Mouse (Mus musculus): ENCODE measurements at regions not wholly inside any gene's neighbourhood (a gene's known extent, or its start where the extent isn't known, plus 50 kb on each side); places are given as distances from the start of the nearest gene placed in this dataset.

DNA sequence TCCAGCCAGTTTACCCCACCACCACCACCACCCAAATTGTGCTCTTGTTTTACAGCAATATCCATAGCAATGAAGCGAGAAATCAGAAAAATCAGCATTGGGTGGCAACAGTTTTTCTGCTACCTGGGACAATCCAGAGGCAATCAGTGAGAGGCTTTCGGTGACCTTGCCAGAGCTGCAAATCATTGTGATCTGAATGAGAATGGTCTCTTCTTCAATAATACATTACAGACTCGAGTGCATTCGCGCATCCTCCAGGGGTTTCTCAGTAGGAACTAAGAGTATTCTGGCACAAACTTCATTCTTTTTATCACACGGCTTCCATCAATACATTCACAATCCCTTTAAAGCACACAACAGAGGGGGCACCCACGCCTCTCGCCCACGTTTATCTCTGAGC, 91.2 kb downstream of the Srek1 start:
- WGBS, result 57% methylated on average over 9 of the region's 9 CpGs
- Histone ChIP-seq H3K4me2 (no peak overlapping the region), H3K9ac (no peak overlapping the region), H3K27ac (replicated peaks) (no peak overlapping the region), H3K27me3 (no peaks in the 10 kb centered on the region), H3K4me3 (no peak overlapping the region), H3K9me3 (no peaks in the 10 kb centered on the region), H3K36me3 (no peaks in the 10 kb centered on the region), H3K4me1 (replicated peaks) (no peaks in the 10 kb centered on the region)
- no peak for ATAC-seq (ENCODE audit: low FRiP score, low read depth)

DNA sequence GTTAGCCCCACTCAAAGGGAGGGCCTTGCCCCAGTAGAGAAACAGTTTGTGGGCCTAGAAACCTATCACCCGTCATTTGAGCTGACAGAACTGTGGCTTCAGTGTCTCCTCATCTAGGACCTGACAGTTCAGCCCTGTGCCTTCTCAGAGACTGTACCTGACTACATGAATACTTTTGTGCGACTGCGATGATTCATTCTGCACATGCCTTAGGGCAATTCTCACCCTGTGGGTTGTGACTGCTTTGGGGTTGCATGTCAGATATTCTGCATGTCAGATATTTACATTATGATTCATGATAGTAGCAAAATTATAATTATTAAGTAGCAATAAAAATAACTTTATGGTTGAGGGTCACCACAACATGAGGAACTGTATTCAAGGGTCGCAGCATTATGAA, 93.7 kb downstream of the Srek1 start:
- Histone ChIP-seq H3K4me1 (replicated peaks) (no peaks in the 10 kb centered on the region), H3K36me3 (no peaks in the 10 kb centered on the region), H3K4me2 (no peak overlapping the region), H3K27me3 (no peaks in the 10 kb centered on the region), H3K27ac (replicated peaks) (no peak overlapping the region), H3K9ac (no peak overlapping the region), H3K4me3 (no peak overlapping the region), H3K9me3 (no peaks in the 10 kb centered on the region)
- 97% methylated on average over 4 of the region's 4 CpGs for whole genome bisulfite sequencing
- ATAC-seq (ENCODE audit: low FRiP score, low read depth), result no peak

GRCm38 (mm10) chr13:103680052-103680451, 94.4 kb downstream of the Srek1 start:
- no peak for ATAC-seq (ENCODE audit: low FRiP score, low read depth)
- H3K27ac ChIP-seq (replicated peaks), result no peak overlapping the region
- no peak overlapping the region for H3K9ac ChIP-seq
- no peaks in the 10 kb centered on the region for H3K9me3 ChIP-seq
- WGBS, result 90% methylated on average over 7 of the region's 7 CpGs
- no peaks in the 10 kb centered on the region for H3K4me1 ChIP-seq (replicated peaks)
- H3K36me3 ChIP-seq, result no peaks in the 10 kb centered on the region
- H3K4me2 ChIP-seq, result no peak overlapping the region
- no peak overlapping the region for H3K4me3 ChIP-seq
- H3K27me3 ChIP-seq, result no peaks in the 10 kb centered on the region

DNA sequence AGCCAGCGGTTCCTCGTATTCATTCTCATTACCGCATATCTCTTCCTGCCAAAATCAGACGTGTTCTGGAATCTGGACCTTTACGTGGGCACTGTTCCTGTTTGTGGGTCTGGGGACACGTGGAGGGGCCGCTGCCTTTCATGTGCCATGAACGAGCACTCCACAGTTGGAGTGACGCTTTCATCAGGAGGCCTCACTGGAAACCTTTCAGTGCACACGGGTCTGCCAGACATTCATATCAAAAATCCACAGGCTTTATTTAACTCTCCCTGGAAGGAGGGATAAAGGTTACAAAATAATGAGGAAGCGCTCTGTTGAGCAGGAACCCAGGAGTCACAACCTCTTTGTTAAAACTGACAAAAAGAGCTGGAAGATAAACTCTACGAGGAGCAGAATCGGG, 97.6 kb downstream of the Srek1 start:
- no peaks in the 10 kb centered on the region for H3K36me3 ChIP-seq
- 52% methylated on average over 13 of the region's 13 CpGs for WGBS
- H3K27ac ChIP-seq (replicated peaks), result no peak overlapping the region
- H3K4me1 ChIP-seq (replicated peaks), result no peaks in the 10 kb centered on the region
- H3K27me3 ChIP-seq, result no peaks in the 10 kb centered on the region
- no peak for ATAC-seq (ENCODE audit: low FRiP score, low read depth)
- no peaks in the 10 kb centered on the region for H3K9me3 ChIP-seq
- no peak overlapping the region for H3K4me3 ChIP-seq
- H3K9ac ChIP-seq, result no peak overlapping the region
- H3K4me2 ChIP-seq, result no peak overlapping the region

- no peak overlapping the region for H3K4me3 ChIP-seq
- H3K27me3 ChIP-seq, result no peaks in the 10 kb centered on the region
- WGBS, result 68% methylated on average over 5 of the region's 5 CpGs
- ATAC-seq (ENCODE audit: low FRiP score, low read depth), result no peak
- no peaks in the 10 kb centered on the region for H3K36me3 ChIP-seq
- H3K4me1 ChIP-seq (replicated peaks), result no peaks in the 10 kb centered on the region
- no peak overlapping the region for H3K9ac ChIP-seq
- no peaks in the 10 kb centered on the region for H3K9me3 ChIP-seq
- H3K4me2 ChIP-seq, result no peak overlapping the region
- H3K27ac ChIP-seq (replicated peaks), result no peak overlapping the region
Observed at GRCm38 (mm10) chr13:103676221-103676620, 98.2 kb downstream of the Srek1 start.

- Histone ChIP-seq H3K4me2 (no peak overlapping the region), H3K4me3 (no peak overlapping the region), H3K27ac (replicated peaks) (no peak overlapping the region), H3K9me3 (no peaks in the 10 kb centered on the region), H3K9ac (no peak overlapping the region), H3K36me3 (no peaks in the 10 kb centered on the region), H3K4me1 (replicated peaks) (no peaks in the 10 kb centered on the region), H3K27me3 (no peaks in the 10 kb centered on the region)
- no peak for ATAC-seq (ENCODE audit: low FRiP score, low read depth)
Observed at GRCm38 (mm10) chr13:103670611-103671010, 103.8 kb downstream of the Srek1 start.

GRCm38 (mm10) chr13:103669856-103670255, 104.6 kb downstream of the Srek1 start:
- Histone ChIP-seq H3K4me3 (no peak overlapping the region), H3K9me3 (no peaks in the 10 kb centered on the region), H3K4me1 (replicated peaks) (no peaks in the 10 kb centered on the region), H3K27ac (replicated peaks) (no peak overlapping the region), H3K4me2 (no peak overlapping the region), H3K36me3 (no peaks in the 10 kb centered on the region), H3K27me3 (no peaks in the 10 kb centered on the region), H3K9ac (no peak overlapping the region)
- ATAC-seq (ENCODE audit: low FRiP score, low read depth), result no peak
- WGBS, result 93% methylated on average over 4 of the region's 4 CpGs

DNA sequence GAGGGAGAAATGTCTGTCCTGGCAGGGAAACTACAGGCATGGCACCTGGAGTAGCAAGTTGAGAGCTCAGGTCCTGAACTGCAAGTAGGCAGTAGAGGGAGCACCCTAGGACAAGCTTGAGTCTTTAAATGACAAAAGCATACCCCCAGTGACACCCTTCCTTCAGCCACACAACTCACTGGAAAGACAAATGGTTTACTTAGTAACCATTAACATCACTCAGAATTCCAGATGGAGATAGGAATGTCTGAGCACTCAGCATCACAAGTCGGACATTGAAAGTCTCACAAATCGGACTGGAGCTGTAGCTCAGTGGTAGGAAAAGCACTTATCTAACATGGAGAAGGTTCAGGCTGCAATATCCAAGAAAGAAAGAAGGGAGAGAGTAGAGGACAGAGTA, 106.7 kb downstream of the Srek1 start:
- Histone ChIP-seq H3K4me1 (replicated peaks) (no peaks in the 10 kb centered on the region), H3K27me3 (no peaks in the 10 kb centered on the region), H3K9me3 (no peaks in the 10 kb centered on the region), H3K36me3 (no peaks in the 10 kb centered on the region), H3K9ac (no peak overlapping the region), H3K27ac (replicated peaks) (no peak overlapping the region), H3K4me3 (no peak overlapping the region), H3K4me2 (no peak overlapping the region)
- 85% methylated on average over 2 of the region's 2 CpGs for WGBS
- ATAC-seq (ENCODE audit: low FRiP score, low read depth), result no peak

GRCm38 (mm10) chr13:103660248-103660996, 114.0 kb downstream of the Srek1 start:
- 13% methylated on average over 11 of the region's 11 CpGs for WGBS
- Histone ChIP-seq H3K36me3 (no peaks in the 10 kb centered on the region), H3K9me3 (no peaks in the 10 kb centered on the region), H3K4me3 (no peak overlapping the region), H3K27me3 (no peaks in the 10 kb centered on the region), H3K4me2 (no peak overlapping the region), H3K27ac (replicated peaks) (no peak overlapping the region), H3K4me1 (replicated peaks) (peaks cover 5% of the 10 kb centered on the region; the same call in 1 of the 2 replicates), H3K9ac (no peak overlapping the region)
- no peak for ATAC-seq (ENCODE audit: low FRiP score, low read depth)

GRCm38 (mm10) chr13:103655966-103656365, 118.4 kb downstream of the Srek1 start:
- no peaks in the 10 kb centered on the region for H3K27me3 ChIP-seq
- H3K36me3 ChIP-seq, result no peaks in the 10 kb centered on the region
- ATAC-seq (ENCODE audit: low FRiP score, low read depth), result no peak
- no peak overlapping the region for H3K9ac ChIP-seq
- H3K4me2 ChIP-seq, result no peak overlapping the region
- no peaks in the 10 kb centered on the region for H3K9me3 ChIP-seq
- H3K4me1 ChIP-seq (replicated peaks), result peaks cover 5% of the 10 kb centered on the region; the same call in 1 of the 2 replicates
- H3K4me3 ChIP-seq, result no peak overlapping the region
- no peak overlapping the region for H3K27ac ChIP-seq (replicated peaks)
- WGBS, result 98% methylated on average over 2 of the region's 2 CpGs

- Histone ChIP-seq H3K36me3 (no peaks in the 10 kb centered on the region), H3K9me3 (no peaks in the 10 kb centered on the region), H3K4me3 (no peak overlapping the region), H3K9ac (no peak overlapping the region), H3K4me1 (replicated peaks) (no peaks in the 10 kb centered on the region), H3K4me2 (no peak overlapping the region), H3K27ac (replicated peaks) (no peak overlapping the region), H3K27me3 (no peaks in the 10 kb centered on the region)
- WGBS, result 89% methylated on average over 4 of the region's 4 CpGs
- no peak for ATAC-seq (ENCODE audit: low FRiP score, low read depth)
Observed at GRCm38 (mm10) chr13:103653216-103653615, 121.2 kb downstream of the Srek1 start.

- H3K9me3 ChIP-seq, result no peaks in the 10 kb centered on the region
- 88% methylated on average over 3 of the region's 3 CpGs for WGBS
- H3K4me3 ChIP-seq, result no peak overlapping the region
- no peak for ATAC-seq (ENCODE audit: low FRiP score, low read depth)
- H3K9ac ChIP-seq, result no peak overlapping the region
- no peaks in the 10 kb centered on the region for H3K27me3 ChIP-seq
- no peaks in the 10 kb centered on the region for H3K4me1 ChIP-seq (replicated peaks)
- H3K27ac ChIP-seq (replicated peaks), result no peak overlapping the region
- no peaks in the 10 kb centered on the region for H3K36me3 ChIP-seq
- H3K4me2 ChIP-seq, result no peak overlapping the region
Observed at GRCm38 (mm10) chr13:103649383-103649782, 125.0 kb downstream of the Srek1 start.

- no peak overlapping the region for H3K4me3 ChIP-seq
- H3K27me3 ChIP-seq, result no peaks in the 10 kb centered on the region
- H3K36me3 ChIP-seq, result no peaks in the 10 kb centered on the region
- 73% methylated on average over 4 of the region's 4 CpGs for WGBS
- peaks cover 5% of the 10 kb centered on the region for H3K4me1 ChIP-seq (replicated peaks)
- no peaks in the 10 kb centered on the region for H3K9me3 ChIP-seq
- no peak overlapping the region for H3K4me2 ChIP-seq
- no peak overlapping the region for H3K9ac ChIP-seq
- no peak for ATAC-seq (ENCODE audit: low FRiP score, low read depth)
- H3K27ac ChIP-seq (replicated peaks), result no peak overlapping the region
Observed at GRCm38 (mm10) chr13:103648016-103648415, 126.4 kb downstream of the Srek1 start.
